Mouse (Mus musculus): Measurements from ENCODE around the gene Smchd1. TPM values are rescaled to one million over a fixed set of nuclear protein-coding genes. Genes with fewer than 3 reads are reported as not detected.

The Smchd1 gene
- polyA plus RNA-seq, 1 experiment from 2014 or later, result 70.4 TPM

GRCm38 (mm10) chr17:71485791-71486230, 10.7 kb upstream of the Smchd1 start:
- 59% methylated on average over 12 of the region's 12 CpGs for WGBS
- no peak overlapping the region for H3K27ac ChIP-seq (ENCODE audit: low read depth, low read length)
- no peak overlapping the region for H3K4me2 ChIP-seq (ENCODE audit: low read depth, low read length)
- H3K4me3 ChIP-seq (ENCODE audit: low read depth, low read length), result no peak overlapping the region
- no peaks in the 10 kb centered on the region for H3K36me3 ChIP-seq (ENCODE audit: control insufficient read depth, insufficient read depth, low read length)
- no peak overlapping the region for H3K9ac ChIP-seq (replicated peaks; ENCODE audit: low read depth, low read length)
- ATAC-seq (ENCODE audit: low read depth), result no peak
- no peaks in the 10 kb centered on the region for H3K9me3 ChIP-seq (ENCODE audit: control insufficient read depth, low read length)
- H3K4me1 ChIP-seq (ENCODE audit: control insufficient read depth, insufficient read depth, low read length), result no peaks in the 10 kb centered on the region
- H3K27me3 ChIP-seq (ENCODE audit: control insufficient read depth, insufficient read depth, low read length), result no peaks in the 10 kb centered on the region

- Histone ChIP-seq H3K4me2 (ENCODE audit: low read depth, low read length) (no peak overlapping the region), H3K9ac (replicated peaks; ENCODE audit: low read depth, low read length) (no peak overlapping the region), H3K9me3 (ENCODE audit: control insufficient read depth, low read length) (no peaks in the 10 kb centered on the region), H3K4me1 (ENCODE audit: control insufficient read depth, insufficient read depth, low read length) (no peaks in the 10 kb centered on the region), H3K36me3 (ENCODE audit: control insufficient read depth, insufficient read depth, low read length) (no peaks in the 10 kb centered on the region), H3K27me3 (ENCODE audit: control insufficient read depth, insufficient read depth, low read length) (no peaks in the 10 kb centered on the region), H3K4me3 (ENCODE audit: low read depth, low read length) (no peak overlapping the region), H3K27ac (ENCODE audit: low read depth, low read length) (no peak overlapping the region)
- ATAC-seq (ENCODE audit: low read depth), result no peak
- 94% methylated on average over 5 of the region's 5 CpGs for WGBS
These were observed 9.6 kb upstream of the Smchd1 start for GRCm38 (mm10) chr17:71484711-71485110.

- WGBS, result 92% methylated on average over 7 of the region's 7 CpGs
- Histone ChIP-seq H3K4me3 (ENCODE audit: low read depth, low read length) (no peak overlapping the region), H3K27ac (ENCODE audit: low read depth, low read length) (no peak overlapping the region), H3K9ac (replicated peaks; ENCODE audit: low read depth, low read length) (no peak overlapping the region), H3K9me3 (ENCODE audit: control insufficient read depth, low read length) (no peaks in the 10 kb centered on the region), H3K27me3 (ENCODE audit: control insufficient read depth, insufficient read depth, low read length) (no peaks in the 10 kb centered on the region), H3K36me3 (ENCODE audit: control insufficient read depth, insufficient read depth, low read length) (no peaks in the 10 kb centered on the region), H3K4me1 (ENCODE audit: control insufficient read depth, insufficient read depth, low read length) (no peaks in the 10 kb centered on the region), H3K4me2 (ENCODE audit: low read depth, low read length) (no peak overlapping the region)
- ATAC-seq (ENCODE audit: low read depth), result no peak
These were observed 8.4 kb upstream of the Smchd1 start for GRCm38 (mm10) chr17:71483418-71484060.

GRCm38 (mm10) chr17:71479381-71479901, 4.3 kb upstream of the Smchd1 start:
- H3K4me3 ChIP-seq (ENCODE audit: low read depth, low read length), result no peak overlapping the region
- 66% methylated on average over 5 of the region's 5 CpGs for WGBS
- no peak for ATAC-seq (ENCODE audit: low read depth)
- H3K4me1 ChIP-seq (ENCODE audit: control insufficient read depth, insufficient read depth, low read length), result peaks cover under 1% of the 10 kb centered on the region; the same call in 1 of the 2 replicates
- H3K9ac ChIP-seq (replicated peaks; ENCODE audit: low read depth, low read length), result no peak overlapping the region
- H3K9me3 ChIP-seq (ENCODE audit: control insufficient read depth, low read length), result no peaks in the 10 kb centered on the region
- H3K27me3 ChIP-seq (ENCODE audit: control insufficient read depth, insufficient read depth, low read length), result no peaks in the 10 kb centered on the region
- no peaks in the 10 kb centered on the region for H3K36me3 ChIP-seq (ENCODE audit: control insufficient read depth, insufficient read depth, low read length)
- no peak overlapping the region for H3K27ac ChIP-seq (ENCODE audit: low read depth, low read length)
- no peak overlapping the region for H3K4me2 ChIP-seq (ENCODE audit: low read depth, low read length)

- no peak overlapping the region for H3K4me3 ChIP-seq (ENCODE audit: low read depth, low read length)
- H3K4me1 ChIP-seq (ENCODE audit: control insufficient read depth, insufficient read depth, low read length), result peaks cover 8% of the 10 kb centered on the region
- no peaks in the 10 kb centered on the region for H3K27me3 ChIP-seq (ENCODE audit: control insufficient read depth, insufficient read depth, low read length)
- H3K9me3 ChIP-seq (ENCODE audit: control insufficient read depth, low read length), result no peaks in the 10 kb centered on the region
- H3K27ac ChIP-seq (ENCODE audit: low read depth, low read length), result no peak overlapping the region
- H3K4me2 ChIP-seq (ENCODE audit: low read depth, low read length), result no peak overlapping the region
- H3K36me3 ChIP-seq (ENCODE audit: control insufficient read depth, insufficient read depth, low read length), result no peaks in the 10 kb centered on the region
- no peak for ATAC-seq (ENCODE audit: low read depth)
- WGBS, result 96% methylated on average over 8 of the region's 8 CpGs
- no peak overlapping the region for H3K9ac ChIP-seq (replicated peaks; ENCODE audit: low read depth, low read length)
These were observed 2.3 kb upstream of the Smchd1 start for GRCm38 (mm10) chr17:71477481-71477880.

GRCm38 (mm10) chr17:71476346-71477020, 1.3 kb upstream of the Smchd1 start:
- Histone ChIP-seq H3K9me3 (ENCODE audit: control insufficient read depth, low read length) (no peaks in the 10 kb centered on the region), H3K4me3 (ENCODE audit: low read depth, low read length) (peak overlapping the region; percentile 92), H3K36me3 (ENCODE audit: control insufficient read depth, insufficient read depth, low read length) (no peaks in the 10 kb centered on the region), H3K9ac (replicated peaks; ENCODE audit: low read depth, low read length) (no peak overlapping the region; the same call in 1 of the 2 replicates), H3K27ac (ENCODE audit: low read depth, low read length) (peak overlapping the region; percentile 99), H3K4me1 (ENCODE audit: control insufficient read depth, insufficient read depth, low read length) (peaks cover 8% of the 10 kb centered on the region), H3K27me3 (ENCODE audit: control insufficient read depth, insufficient read depth, low read length) (no peaks in the 10 kb centered on the region), H3K4me2 (ENCODE audit: low read depth, low read length) (peak overlapping the region; percentile 84)
- 77% methylated on average over 7 of the region's 7 CpGs for WGBS
- ATAC-seq (ENCODE audit: low read depth), result no peak

- Histone ChIP-seq H3K9me3 (ENCODE audit: control insufficient read depth, low read length) (no peaks in the 10 kb centered on the region), H3K9ac (replicated peaks; ENCODE audit: low read depth, low read length) (peak overlapping the region; percentile 97), H3K27ac (ENCODE audit: low read depth, low read length) (peak overlapping the region; percentile 99), H3K36me3 (ENCODE audit: control insufficient read depth, insufficient read depth, low read length) (no peaks in the 10 kb centered on the region), H3K4me3 (ENCODE audit: low read depth, low read length) (peak overlapping the region; percentile 92), H3K27me3 (ENCODE audit: control insufficient read depth, insufficient read depth, low read length) (no peaks in the 10 kb centered on the region), H3K4me1 (ENCODE audit: control insufficient read depth, insufficient read depth, low read length) (peaks cover 8% of the 10 kb centered on the region), H3K4me2 (ENCODE audit: low read depth, low read length) (peak overlapping the region; percentile 84)
- WGBS, result under 1% methylated on average over 31 of the region's 31 CpGs
- peak; percentile 81 for ATAC-seq (ENCODE audit: low read depth)
These were observed 554 bp upstream of the Smchd1 start for GRCm38 (mm10) chr17:71475705-71476089.

- Histone ChIP-seq H3K27ac (ENCODE audit: low read depth, low read length) (no peak overlapping the region), H3K4me3 (ENCODE audit: low read depth, low read length) (peak overlapping the region; percentile 92), H3K36me3 (ENCODE audit: control insufficient read depth, insufficient read depth, low read length) (no peaks in the 10 kb centered on the region), H3K27me3 (ENCODE audit: control insufficient read depth, insufficient read depth, low read length) (no peaks in the 10 kb centered on the region), H3K4me1 (ENCODE audit: control insufficient read depth, insufficient read depth, low read length) (peaks cover 8% of the 10 kb centered on the region), H3K9me3 (ENCODE audit: control insufficient read depth, low read length) (no peaks in the 10 kb centered on the region), H3K4me2 (ENCODE audit: low read depth, low read length) (peak overlapping the region; percentile 84), H3K9ac (replicated peaks; ENCODE audit: low read depth, low read length) (peak overlapping the region; percentile 97)
- WGBS, result 13% methylated on average over 8 of the region's 8 CpGs
- no peak for ATAC-seq (ENCODE audit: low read depth)
These were observed 1.0 kb downstream of the Smchd1 start for GRCm38 (mm10) chr17:71474128-71474527.

GRCm38 (mm10) chr17:71471261-71471660, 3.9 kb downstream of the Smchd1 start:
- H3K9me3 ChIP-seq (ENCODE audit: control insufficient read depth, low read length), result no peaks in the 10 kb centered on the region
- WGBS, result 77% methylated on average over 2 of the region's 2 CpGs
- H3K9ac ChIP-seq (replicated peaks; ENCODE audit: low read depth, low read length), result no peak overlapping the region
- no peaks in the 10 kb centered on the region for H3K36me3 ChIP-seq (ENCODE audit: control insufficient read depth, insufficient read depth, low read length)
- no peak overlapping the region for H3K4me2 ChIP-seq (ENCODE audit: low read depth, low read length)
- H3K4me3 ChIP-seq (ENCODE audit: low read depth, low read length), result no peak overlapping the region
- no peaks in the 10 kb centered on the region for H3K27me3 ChIP-seq (ENCODE audit: control insufficient read depth, insufficient read depth, low read length)
- ATAC-seq (ENCODE audit: low read depth), result no peak
- no peak overlapping the region for H3K27ac ChIP-seq (ENCODE audit: low read depth, low read length)
- H3K4me1 ChIP-seq (ENCODE audit: control insufficient read depth, insufficient read depth, low read length), result peaks cover 8% of the 10 kb centered on the region

All from neural tube, embryonic 14.5 days (tissue).